Mouse (Mus musculus): ENCODE data around the gene Tnfsfm13.

DNA sequence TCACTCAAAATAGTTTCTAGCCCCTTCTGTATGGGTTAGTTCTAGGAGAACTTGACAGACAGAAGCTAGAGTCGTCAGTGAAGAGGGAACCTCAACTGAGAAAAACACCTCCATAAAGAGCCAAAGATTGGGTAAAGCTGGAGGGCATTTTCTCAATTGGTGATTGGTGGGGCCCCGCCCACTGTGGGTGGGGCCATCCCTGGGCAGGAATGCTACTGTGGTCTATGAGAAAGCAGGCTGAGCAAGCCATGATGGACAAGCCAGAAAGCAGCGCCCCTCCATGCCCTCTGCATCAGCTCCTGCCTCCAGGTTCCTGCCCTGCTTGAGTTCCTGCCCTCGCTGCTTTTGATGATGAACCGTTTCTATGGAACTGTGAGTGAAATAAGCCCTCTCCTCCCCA, 30.1 kb upstream of the Tnfsfm13 start:
- no peak for TF ChIP-seq POLR2A (IDR thresholded peaks at IDR 0.05; ENCODE audit: low read depth, low read length)
- no peak for TF ChIP-seq CTCF (conservative IDR thresholded peaks at IDR 0.05; ENCODE audit: insufficient read depth, insufficient read length, low read depth, low read length)

All from kidney, adult 2 months (tissue).